Mouse (Mus musculus) neural tube, embryonic 14.5 days (tissue): ENCODE measurements at regions not wholly inside any gene's neighbourhood (a gene's known extent, or its start where the extent isn't known, plus 50 kb on each side); places are given as distances from the start of the nearest gene placed in this dataset.

Experiments
- ATAC-seq: fragments of 200-750 bp; cut with Nextera tagmentation; 2 replicates; pipeline ENCODE4 v1.8.0; 2017; ENCODE audit warnings: low read depth, mild to moderate bottlenecking, moderate TSS enrichment, moderate library complexity
- H3K27ac ChIP-seq: fragments of 300-500 bp; sonication (generic); 2 replicates; pipeline ENCODE4 v1.5.1; 2014; ENCODE audit warnings: low read depth, mild to moderate bottlenecking, control low read depth, low read length, moderate library complexity, mixed read lengths
- H3K27me3 ChIP-seq: fragments of 300-500 bp; sonication (generic); 2 replicates; pipeline ENCODE4 v1.6.1; 2014; ENCODE audit warnings: low read length; ENCODE audit not compliant: control insufficient read depth, insufficient read depth
- H3K36me3 ChIP-seq: fragments of 300-500 bp; sonication (generic); 2 replicates; pipeline ENCODE4 v1.6.1; 2014; ENCODE audit warnings: low read length, mixed read lengths; ENCODE audit not compliant: control insufficient read depth, insufficient read depth
- H3K4me1 ChIP-seq: fragments of 300-500 bp; sonication (generic); 2 replicates; pipeline ENCODE4 v1.6.1; 2014; ENCODE audit warnings: low read length; ENCODE audit not compliant: control insufficient read depth, insufficient read depth
- H3K4me2 ChIP-seq: fragments of 300-500 bp; sonication (generic); 2 replicates; pipeline ENCODE4 v1.6.1; 2014; ENCODE audit warnings: mild to moderate bottlenecking, low read depth, low read length, control low read depth
- H3K4me3 ChIP-seq: fragments of 300-500 bp; sonication (generic); 2 replicates; pipeline ENCODE4 v1.5.1; 2014; ENCODE audit warnings: low read depth, low read length, control low read depth, mixed read lengths
- H3K9ac ChIP-seq: fragments of 300-500 bp; sonication (generic); replicated peaks from 2 replicates; pipeline ENCODE4 v1.6.1; 2014; ENCODE audit warnings: low read depth, mild to moderate bottlenecking, control low read depth, low read length, mixed read lengths
- H3K9me3 ChIP-seq: fragments of 300-500 bp; sonication (generic); 2 replicates; pipeline ENCODE4 v1.6.1; 2016; ENCODE audit warnings: low read length; ENCODE audit not compliant: control insufficient read depth
- WGBS: fragments of 180-500 bp; shearing (Covaris S2); extraction: QIAGEN DNeasy Blood & Tissue Kit; methylation state at CpG from one replicate; pipeline ENCODE4 v1.1.7; 2014; 5-methylcytosine and 5-hydroxymethylcytosine counted together

DNA sequence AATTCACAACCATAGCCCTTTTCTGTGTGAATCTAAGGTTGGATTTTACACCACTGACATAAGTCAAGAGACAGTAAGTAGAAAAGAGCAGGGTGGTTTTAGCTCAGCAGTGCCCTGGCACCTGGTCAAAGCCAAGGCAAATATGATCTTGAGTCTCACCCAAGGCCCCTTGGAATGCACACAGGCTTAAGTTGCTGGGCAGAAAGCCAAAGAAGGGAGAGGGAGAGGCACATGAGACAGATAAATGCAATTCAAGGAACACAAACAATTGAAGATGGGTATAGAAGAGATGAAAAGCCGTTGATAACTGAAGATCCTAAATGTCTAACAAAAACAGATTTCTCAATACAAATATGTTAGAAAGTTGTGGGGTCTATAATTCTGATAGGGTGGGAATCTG, 335.1 kb upstream of the Pik3r1 start:
- Histone ChIP-seq H3K27me3 (no peaks in the 10 kb centered on the region), H3K36me3 (no peaks in the 10 kb centered on the region), H3K9me3 (no peaks in the 10 kb centered on the region), H3K4me3 (no peak overlapping the region), H3K9ac (no peak overlapping the region), H3K4me1 (no peaks in the 10 kb centered on the region), H3K4me2 (no peak overlapping the region), H3K27ac (no peak overlapping the region)
- ATAC-seq, result no peak
- WGBS, result 76% methylated on average over 1 of the region's 1 CpGs

GRCm38 (mm10) chr13:102106188-102106587, 338.2 kb upstream of the Pik3r1 start:
- H3K4me1 ChIP-seq, result no peaks in the 10 kb centered on the region
- ATAC-seq, result no peak
- no peak overlapping the region for H3K9ac ChIP-seq
- H3K4me2 ChIP-seq, result no peak overlapping the region
- no peak overlapping the region for H3K4me3 ChIP-seq
- H3K27me3 ChIP-seq, result no peaks in the 10 kb centered on the region
- no peak overlapping the region for H3K27ac ChIP-seq
- H3K36me3 ChIP-seq, result no peaks in the 10 kb centered on the region
- 43% methylated on average over 1 of the region's 1 CpGs for WGBS
- no peaks in the 10 kb centered on the region for H3K9me3 ChIP-seq

GRCm38 (mm10) chr13:102108204-102108603, 340.2 kb upstream of the Pik3r1 start:
- no peaks in the 10 kb centered on the region for H3K9me3 ChIP-seq
- ATAC-seq, result no peak
- no peak overlapping the region for H3K9ac ChIP-seq
- 70% methylated on average over 1 of the region's 1 CpGs for WGBS
- H3K27me3 ChIP-seq, result no peaks in the 10 kb centered on the region
- no peak overlapping the region for H3K27ac ChIP-seq
- no peak overlapping the region for H3K4me3 ChIP-seq
- no peak overlapping the region for H3K4me2 ChIP-seq
- no peaks in the 10 kb centered on the region for H3K36me3 ChIP-seq
- no peaks in the 10 kb centered on the region for H3K4me1 ChIP-seq

GRCm38 (mm10) chr13:102108916-102109315, 340.9 kb upstream of the Pik3r1 start:
- Histone ChIP-seq H3K27ac (no peak overlapping the region), H3K4me3 (no peak overlapping the region), H3K4me2 (no peak overlapping the region), H3K36me3 (no peaks in the 10 kb centered on the region), H3K4me1 (no peaks in the 10 kb centered on the region), H3K9ac (no peak overlapping the region), H3K27me3 (no peaks in the 10 kb centered on the region), H3K9me3 (no peaks in the 10 kb centered on the region)
- 74% methylated on average over 3 of the region's 3 CpGs for WGBS
- ATAC-seq, result no peak

- ATAC-seq, result no peak
- Histone ChIP-seq H3K4me1 (no peaks in the 10 kb centered on the region), H3K9ac (no peak overlapping the region), H3K27ac (no peak overlapping the region), H3K4me2 (no peak overlapping the region), H3K36me3 (no peaks in the 10 kb centered on the region), H3K4me3 (no peak overlapping the region), H3K27me3 (no peaks in the 10 kb centered on the region), H3K9me3 (no peaks in the 10 kb centered on the region)
- 94% methylated on average over 5 of the region's 5 CpGs for WGBS
Observed at GRCm38 (mm10) chr13:102113941-102114340, 345.9 kb upstream of the Pik3r1 start.

- 96% methylated on average over 6 of the region's 6 CpGs for WGBS
- Histone ChIP-seq H3K9ac (no peak overlapping the region), H3K4me3 (no peak overlapping the region), H3K4me1 (no peaks in the 10 kb centered on the region), H3K27me3 (no peaks in the 10 kb centered on the region), H3K9me3 (no peaks in the 10 kb centered on the region), H3K27ac (no peak overlapping the region), H3K4me2 (no peak overlapping the region), H3K36me3 (no peaks in the 10 kb centered on the region)
- no peak for ATAC-seq
Observed at GRCm38 (mm10) chr13:102122341-102122740, 354.3 kb upstream of the Pik3r1 start.

DNA sequence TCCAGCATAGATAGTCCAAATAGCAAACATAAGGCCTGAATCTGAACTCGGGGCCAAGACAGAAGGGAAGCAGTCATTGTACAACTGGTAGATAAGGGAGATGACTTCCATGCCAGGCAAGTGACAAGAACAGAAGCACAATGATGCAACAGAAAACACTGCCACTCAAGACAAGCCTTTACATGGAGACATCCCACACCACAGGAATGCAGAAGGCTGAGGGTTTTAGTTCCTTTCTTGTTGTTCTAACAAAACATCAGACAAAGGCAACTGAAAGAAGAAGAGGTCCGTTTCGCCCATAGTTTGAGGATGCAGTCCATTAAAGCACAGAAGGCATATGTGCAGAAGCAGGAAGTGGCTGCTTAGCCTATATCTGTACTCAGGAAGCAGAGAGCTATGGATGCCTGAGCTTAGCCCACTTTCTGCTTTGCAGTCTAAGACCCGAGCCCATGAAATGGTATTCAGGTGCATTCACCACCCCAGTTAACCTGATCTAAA, 360.0 kb upstream of the Pik3r1 start:
- no peaks in the 10 kb centered on the region for H3K9me3 ChIP-seq
- no peak overlapping the region for H3K4me3 ChIP-seq
- H3K27ac ChIP-seq, result no peak overlapping the region
- H3K4me2 ChIP-seq, result no peak overlapping the region
- H3K9ac ChIP-seq, result no peak overlapping the region
- H3K27me3 ChIP-seq, result no peaks in the 10 kb centered on the region
- 78% methylated on average over 4 of the region's 4 CpGs for WGBS
- no peaks in the 10 kb centered on the region for H3K36me3 ChIP-seq
- no peaks in the 10 kb centered on the region for H3K4me1 ChIP-seq
- ATAC-seq, result no peak

GRCm38 (mm10) chr13:102131459-102131858, 363.4 kb upstream of the Pik3r1 start:
- Histone ChIP-seq H3K36me3 (no peaks in the 10 kb centered on the region), H3K27me3 (no peaks in the 10 kb centered on the region), H3K4me2 (no peak overlapping the region), H3K4me3 (no peak overlapping the region), H3K4me1 (no peaks in the 10 kb centered on the region), H3K9ac (no peak overlapping the region), H3K9me3 (no peaks in the 10 kb centered on the region), H3K27ac (no peak overlapping the region)
- 63% methylated on average over 2 of the region's 2 CpGs for WGBS
- ATAC-seq, result no peak

- Histone ChIP-seq H3K27ac (no peak overlapping the region), H3K4me1 (no peaks in the 10 kb centered on the region), H3K36me3 (no peaks in the 10 kb centered on the region), H3K4me3 (no peak overlapping the region), H3K9ac (no peak overlapping the region), H3K4me2 (no peak overlapping the region), H3K27me3 (no peaks in the 10 kb centered on the region), H3K9me3 (no peaks in the 10 kb centered on the region)
- no peak for ATAC-seq
- WGBS, result 31% methylated on average over 5 of the region's 5 CpGs
Observed at GRCm38 (mm10) chr13:102132154-102132553, 364.1 kb upstream of the Pik3r1 start.

GRCm38 (mm10) chr13:102132696-102133095, 364.7 kb upstream of the Pik3r1 start:
- WGBS, result 58% methylated on average over 2 of the region's 2 CpGs
- no peak overlapping the region for H3K9ac ChIP-seq
- H3K27ac ChIP-seq, result no peak overlapping the region
- H3K4me2 ChIP-seq, result no peak overlapping the region
- H3K36me3 ChIP-seq, result no peaks in the 10 kb centered on the region
- H3K4me1 ChIP-seq, result no peaks in the 10 kb centered on the region
- no peak overlapping the region for H3K4me3 ChIP-seq
- ATAC-seq, result no peak
- H3K27me3 ChIP-seq, result no peaks in the 10 kb centered on the region
- no peaks in the 10 kb centered on the region for H3K9me3 ChIP-seq
